Mouse (Mus musculus): ENCODE results near the gene Cacna1h. TPM values are rescaled to one million over a fixed set of nuclear protein-coding genes. Genes with fewer than 3 reads are reported as not detected.

Gene Cacna1h
- polyA plus RNA-seq, 1 experiment, result 78.4 TPM

- TF ChIP-seq CTCF (IDR thresholded peaks at IDR 0.05; ENCODE audit: control insufficient read depth, insufficient read depth, insufficient replicate concordance, low read depth, low read length), result no peak
- TF ChIP-seq POLR2A (IDR thresholded peaks at IDR 0.05; ENCODE audit: control insufficient read depth, low read depth, low read length), result no peak
- no peak within 1 kb of the TSS for H3K4me3 ChIP-seq (ENCODE audit: control insufficient read depth, low read depth, low read length)
- H3K27ac ChIP-seq (ENCODE audit: control insufficient read depth, insufficient read depth, low read depth, low read length), result no peak within 1 kb of the TSS
- H3K27me3 ChIP-seq (ENCODE audit: control insufficient read depth, insufficient read depth, low read length), result no peaks in the 10 kb centered on the region
- no peaks in the 10 kb centered on the region for H3K36me3 ChIP-seq (ENCODE audit: control insufficient read depth, insufficient read depth, low read length)
- no peaks in the 10 kb centered on the region for H3K4me1 ChIP-seq (ENCODE audit: control insufficient read depth, insufficient read depth, low read length)
These were observed 64.6 kb downstream of the Cacna1h start, which contains the start of gene Tpsg1 for GRCm38 (mm10) chr17:25368973-25369372. Gene Tpsg1, plus strand, starts transcription at chr17:25369273.

GRCm38 (mm10) chr17:25366005-25366404 lies 67.6 kb downstream of the Cacna1h start, which contains the start of gene Tpsb2:
Gene Tpsb2, plus strand, starts transcription at chr17:25366305.
- no peak within 1 kb of the TSS for H3K4me3 ChIP-seq (ENCODE audit: control insufficient read depth, low read depth, low read length)
- no peaks in the 10 kb centered on the region for H3K36me3 ChIP-seq (ENCODE audit: control insufficient read depth, insufficient read depth, low read length)
- no peaks in the 10 kb centered on the region for H3K27me3 ChIP-seq (ENCODE audit: control insufficient read depth, insufficient read depth, low read length)
- H3K4me1 ChIP-seq (ENCODE audit: control insufficient read depth, insufficient read depth, low read length), result no peaks in the 10 kb centered on the region
- H3K27ac ChIP-seq (ENCODE audit: control insufficient read depth, insufficient read depth, low read depth, low read length), result no peak within 1 kb of the TSS
- TF ChIP-seq POLR2A (IDR thresholded peaks at IDR 0.05; ENCODE audit: control insufficient read depth, low read depth, low read length) (no peak), CTCF (IDR thresholded peaks at IDR 0.05; ENCODE audit: control insufficient read depth, insufficient read depth, insufficient replicate concordance, low read depth, low read length) (no peak)

GRCm38 (mm10) chr17:25363726-25364125 lies 69.9 kb downstream of the Cacna1h start:
- Histone ChIP-seq H3K27ac (ENCODE audit: control insufficient read depth, insufficient read depth, low read depth, low read length) (no peak overlapping the region), H3K36me3 (ENCODE audit: control insufficient read depth, insufficient read depth, low read length) (no peaks in the 10 kb centered on the region), H3K4me1 (ENCODE audit: control insufficient read depth, insufficient read depth, low read length) (no peaks in the 10 kb centered on the region), H3K4me3 (ENCODE audit: control insufficient read depth, low read depth, low read length) (no peak overlapping the region), H3K27me3 (ENCODE audit: control insufficient read depth, insufficient read depth, low read length) (no peaks in the 10 kb centered on the region)
- TF ChIP-seq CTCF (IDR thresholded peaks at IDR 0.05; ENCODE audit: control insufficient read depth, insufficient read depth, insufficient replicate concordance, low read depth, low read length), result peak; percentile 72; the same call in 1 of the 2 replicates
- no peak for TF ChIP-seq POLR2A (IDR thresholded peaks at IDR 0.05; ENCODE audit: control insufficient read depth, low read depth, low read length)

- no peaks in the 10 kb centered on the region for H3K36me3 ChIP-seq (ENCODE audit: control insufficient read depth, insufficient read depth, low read length)
- no peak overlapping the region for H3K27ac ChIP-seq (ENCODE audit: control insufficient read depth, insufficient read depth, low read depth, low read length)
- no peaks in the 10 kb centered on the region for H3K4me1 ChIP-seq (ENCODE audit: control insufficient read depth, insufficient read depth, low read length)
- no peak overlapping the region for H3K4me3 ChIP-seq (ENCODE audit: control insufficient read depth, low read depth, low read length)
- TF ChIP-seq POLR2A (IDR thresholded peaks at IDR 0.05; ENCODE audit: control insufficient read depth, low read depth, low read length) (no peak), CTCF (IDR thresholded peaks at IDR 0.05; ENCODE audit: control insufficient read depth, insufficient read depth, insufficient replicate concordance, low read depth, low read length) (no peak)
- H3K27me3 ChIP-seq (ENCODE audit: control insufficient read depth, insufficient read depth, low read length), result no peaks in the 10 kb centered on the region
These were observed 72.3 kb downstream of the Cacna1h start for GRCm38 (mm10) chr17:25361291-25361690.

GRCm38 (mm10) chr17:25345462-25345861 lies 88.1 kb downstream of the Cacna1h start, which contains the start of gene Tpsab1:
Gene Tpsab1, minus strand, starts transcription at chr17:25345562.
- Histone ChIP-seq H3K27ac (ENCODE audit: control insufficient read depth, insufficient read depth, low read depth, low read length) (no peak within 1 kb of the TSS), H3K27me3 (ENCODE audit: control insufficient read depth, insufficient read depth, low read length) (no peaks in the 10 kb centered on the region), H3K4me1 (ENCODE audit: control insufficient read depth, insufficient read depth, low read length) (no peaks in the 10 kb centered on the region), H3K36me3 (ENCODE audit: control insufficient read depth, insufficient read depth, low read length) (no peaks in the 10 kb centered on the region), H3K4me3 (ENCODE audit: control insufficient read depth, low read depth, low read length) (no peak within 1 kb of the TSS)
- no peak for TF ChIP-seq CTCF (IDR thresholded peaks at IDR 0.05; ENCODE audit: control insufficient read depth, insufficient read depth, insufficient replicate concordance, low read depth, low read length)
- no peak for TF ChIP-seq POLR2A (IDR thresholded peaks at IDR 0.05; ENCODE audit: control insufficient read depth, low read depth, low read length)

- Histone ChIP-seq H3K36me3 (ENCODE audit: control insufficient read depth, insufficient read depth, low read length) (no peaks in the 10 kb centered on the region), H3K4me3 (ENCODE audit: control insufficient read depth, low read depth, low read length) (no peak overlapping the region), H3K27me3 (ENCODE audit: control insufficient read depth, insufficient read depth, low read length) (no peaks in the 10 kb centered on the region), H3K27ac (ENCODE audit: control insufficient read depth, insufficient read depth, low read depth, low read length) (no peak overlapping the region), H3K4me1 (ENCODE audit: control insufficient read depth, insufficient read depth, low read length) (no peaks in the 10 kb centered on the region)
- no peak for TF ChIP-seq POLR2A (IDR thresholded peaks at IDR 0.05; ENCODE audit: control insufficient read depth, low read depth, low read length)
- TF ChIP-seq CTCF (IDR thresholded peaks at IDR 0.05; ENCODE audit: control insufficient read depth, insufficient read depth, insufficient replicate concordance, low read depth, low read length), result no peak
These were observed 92.1 kb downstream of the Cacna1h start for GRCm38 (mm10) chr17:25341490-25341889.

- Histone ChIP-seq H3K27ac (ENCODE audit: control insufficient read depth, insufficient read depth, low read depth, low read length) (no peak overlapping the region), H3K27me3 (ENCODE audit: control insufficient read depth, insufficient read depth, low read length) (no peaks in the 10 kb centered on the region), H3K36me3 (ENCODE audit: control insufficient read depth, insufficient read depth, low read length) (no peaks in the 10 kb centered on the region), H3K4me3 (ENCODE audit: control insufficient read depth, low read depth, low read length) (no peak overlapping the region), H3K4me1 (ENCODE audit: control insufficient read depth, insufficient read depth, low read length) (no peaks in the 10 kb centered on the region)
- no peak for TF ChIP-seq CTCF (IDR thresholded peaks at IDR 0.05; ENCODE audit: control insufficient read depth, insufficient read depth, insufficient replicate concordance, low read depth, low read length)
- no peak for TF ChIP-seq POLR2A (IDR thresholded peaks at IDR 0.05; ENCODE audit: control insufficient read depth, low read depth, low read length)
These were observed 93.6 kb downstream of the Cacna1h start for GRCm38 (mm10) chr17:25340003-25340402.

GRCm38 (mm10) chr17:25338218-25338617 lies 95.4 kb downstream of the Cacna1h start:
- Histone ChIP-seq H3K4me1 (ENCODE audit: control insufficient read depth, insufficient read depth, low read length) (no peaks in the 10 kb centered on the region), H3K27me3 (ENCODE audit: control insufficient read depth, insufficient read depth, low read length) (no peaks in the 10 kb centered on the region), H3K27ac (ENCODE audit: control insufficient read depth, insufficient read depth, low read depth, low read length) (no peak overlapping the region), H3K36me3 (ENCODE audit: control insufficient read depth, insufficient read depth, low read length) (no peaks in the 10 kb centered on the region), H3K4me3 (ENCODE audit: control insufficient read depth, low read depth, low read length) (no peak overlapping the region)
- TF ChIP-seq POLR2A (IDR thresholded peaks at IDR 0.05; ENCODE audit: control insufficient read depth, low read depth, low read length), result no peak
